Mouse (Mus musculus): ENCODE measurements around the gene Cfap97d2. TPM values are rescaled to one million over a fixed set of nuclear protein-coding genes. Genes with fewer than 3 reads are reported as not detected.
A peak's percentile ranks its signal among the peaks of the same experiment; 100 is the strongest.

Cfap97d2 gene
- 1.7 and 2.3 TPM in 2 replicates for polyA plus RNA-seq (2015; fragmentation: Nextera tagmentation; extraction: Ambion mirVana)

DNA sequence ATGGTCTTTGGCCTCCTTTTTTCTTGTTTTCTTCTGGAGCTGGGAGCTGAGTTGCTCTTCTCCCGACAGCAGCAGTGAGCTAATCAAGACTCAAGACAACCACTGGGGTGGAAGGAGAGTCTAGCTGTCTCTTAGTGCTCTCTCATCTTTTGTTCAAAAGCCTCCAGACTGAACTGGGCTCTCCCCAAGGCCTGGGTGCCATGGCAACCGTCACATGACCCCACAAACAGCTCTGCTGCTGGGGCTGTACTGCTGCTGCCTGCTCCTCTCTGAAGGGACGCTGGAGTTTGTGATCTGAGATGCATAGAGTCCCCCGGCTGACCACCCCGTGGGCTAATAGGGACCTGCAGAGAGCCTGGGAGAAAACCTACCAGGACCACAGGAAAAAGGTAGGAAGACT lies at the start of gene Cfap97d2:
TSS of gene Cfap97d2 (plus strand) at position 222 of the 400 bp plus-strand sequence.
- peaks cover 15% of the 10 kb centered on the region for H3K4me1 ChIP-seq
- peak within 1 kb of the TSS; percentile 39 for H3K4me2 ChIP-seq
- no peaks in the 10 kb centered on the region for H3K27me3 ChIP-seq (replicated peaks)
- H3K9ac ChIP-seq, result no peak within 1 kb of the TSS; the same call in 1 of the 2 replicates
- H3K4me3 ChIP-seq, result peak within 1 kb of the TSS; percentile 20
- H3K9me3 ChIP-seq, result no peaks in the 10 kb centered on the region
- H3K27ac ChIP-seq, result peak within 1 kb of the TSS; percentile 72
- ATAC-seq (replicated peaks), result peak; percentile 100
- 0% methylated on average over 5 of the region's 5 CpGs for WGBS
- no peaks in the 10 kb centered on the region for H3K36me3 ChIP-seq (replicated peaks)

DNA sequence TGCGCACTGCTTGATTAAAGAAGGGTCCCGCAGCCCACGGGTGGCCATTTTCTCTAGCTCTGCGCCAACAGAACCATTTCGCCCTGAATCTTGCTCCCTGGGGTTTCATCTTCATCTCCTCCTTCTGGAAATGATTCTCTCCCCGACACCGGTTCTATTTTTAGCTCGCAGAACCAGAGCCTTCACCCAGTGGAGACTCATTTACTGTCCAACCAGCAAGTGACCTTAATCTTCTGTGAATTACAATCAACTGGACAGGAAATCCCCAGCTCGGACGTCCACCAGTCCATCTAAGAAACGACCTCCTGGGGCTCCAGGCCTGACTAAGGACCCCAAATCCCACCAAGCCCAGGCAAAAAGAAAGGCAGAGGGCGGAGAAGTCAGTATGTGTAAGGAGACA lies 48.2 kb upstream of the Cfap97d2 start:
- Histone ChIP-seq H3K4me2 (no peak overlapping the region), H3K9ac (no peak overlapping the region), H3K27me3 (replicated peaks) (no peaks in the 10 kb centered on the region), H3K9me3 (no peaks in the 10 kb centered on the region), H3K4me1 (no peaks in the 10 kb centered on the region), H3K4me3 (no peak overlapping the region), H3K27ac (no peak overlapping the region), H3K36me3 (replicated peaks) (no peaks in the 10 kb centered on the region)
- 71% methylated on average over 12 of the region's 12 CpGs for WGBS
- no peak for ATAC-seq (replicated peaks)

DNA sequence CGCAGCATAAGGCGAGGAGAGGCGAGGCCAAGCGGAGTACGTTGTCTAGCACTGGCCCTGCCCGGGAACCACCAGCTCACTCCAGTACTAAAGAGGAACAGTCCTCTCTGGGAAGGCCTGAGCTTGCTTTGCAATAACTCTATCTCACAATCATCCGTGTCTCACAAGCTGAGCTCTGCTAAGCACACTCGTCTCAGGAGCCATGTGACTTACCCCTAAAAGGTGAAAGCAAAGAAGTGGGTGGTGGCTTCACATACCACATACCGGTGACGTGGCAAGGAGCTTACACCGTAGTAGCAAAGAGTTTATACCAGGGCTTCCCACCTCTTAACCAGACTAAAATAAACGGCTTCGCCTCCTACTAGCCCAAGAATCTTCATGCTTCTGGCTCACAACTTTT lies 45.4 kb upstream of the Cfap97d2 start:
- WGBS, result 92% methylated on average over 13 of the region's 13 CpGs
- Histone ChIP-seq H3K9me3 (no peaks in the 10 kb centered on the region), H3K9ac (no peak overlapping the region), H3K4me3 (no peak overlapping the region), H3K36me3 (replicated peaks) (no peaks in the 10 kb centered on the region), H3K27me3 (replicated peaks) (no peaks in the 10 kb centered on the region), H3K4me1 (no peaks in the 10 kb centered on the region), H3K27ac (no peak overlapping the region), H3K4me2 (no peak overlapping the region)
- no peak for ATAC-seq (replicated peaks)

DNA sequence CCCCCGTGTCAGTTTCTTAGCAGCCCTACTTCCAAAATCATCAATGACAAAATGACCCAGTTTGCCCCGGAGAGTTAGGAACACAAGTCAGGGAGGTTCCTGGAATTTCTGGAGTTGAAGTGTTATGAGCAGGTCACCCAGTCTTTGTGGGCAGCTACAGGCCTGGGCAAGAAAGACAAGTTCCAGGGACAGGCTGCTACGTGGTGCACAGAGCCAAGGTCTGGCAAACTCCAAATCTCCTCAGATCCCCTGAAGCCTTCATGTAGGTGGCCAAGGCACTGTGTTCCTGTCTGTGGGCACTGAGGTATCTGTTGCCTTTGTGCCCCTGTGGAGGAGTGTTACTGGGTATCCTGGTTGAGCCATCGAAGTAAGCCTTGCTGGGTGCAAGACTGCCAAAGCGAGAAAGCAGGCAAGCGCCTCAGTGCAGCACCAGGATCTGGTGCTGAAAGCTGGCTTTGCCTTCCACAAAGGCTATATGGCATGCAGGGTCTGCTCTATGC lies 40.9 kb upstream of the Cfap97d2 start:
- Histone ChIP-seq H3K4me3 (no peak overlapping the region), H3K27ac (no peak overlapping the region), H3K4me2 (no peak overlapping the region), H3K36me3 (replicated peaks) (no peaks in the 10 kb centered on the region), H3K27me3 (replicated peaks) (no peaks in the 10 kb centered on the region), H3K9ac (no peak overlapping the region), H3K9me3 (no peaks in the 10 kb centered on the region), H3K4me1 (no peaks in the 10 kb centered on the region)
- no peak for ATAC-seq (replicated peaks)
- 88% methylated on average over 6 of the region's 6 CpGs for WGBS

DNA sequence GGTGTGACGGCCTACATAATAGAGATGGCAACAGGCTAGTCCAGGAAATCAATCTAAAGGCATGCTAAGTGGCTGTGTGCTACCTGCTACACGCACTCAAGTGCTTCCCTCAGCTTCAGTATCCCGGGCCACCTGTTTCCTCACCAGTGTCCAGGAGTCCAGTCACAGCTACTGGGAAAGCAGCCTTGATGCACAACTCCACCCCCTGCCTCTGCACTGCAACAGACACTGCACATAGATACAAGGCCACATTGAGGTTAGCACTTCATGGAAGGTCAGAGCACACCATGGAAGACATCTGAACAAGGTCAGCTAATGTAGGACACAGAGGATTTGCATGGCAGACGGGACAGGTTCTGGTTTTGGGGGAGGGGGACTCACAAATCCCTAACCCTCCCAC lies 40.2 kb upstream of the Cfap97d2 start:
- Histone ChIP-seq H3K36me3 (replicated peaks) (no peaks in the 10 kb centered on the region), H3K9me3 (no peaks in the 10 kb centered on the region), H3K4me1 (no peaks in the 10 kb centered on the region), H3K4me2 (no peak overlapping the region), H3K4me3 (no peak overlapping the region), H3K9ac (no peak overlapping the region), H3K27me3 (replicated peaks) (no peaks in the 10 kb centered on the region), H3K27ac (no peak overlapping the region)
- 81% methylated on average over 4 of the region's 4 CpGs for WGBS
- ATAC-seq (replicated peaks), result no peak

DNA sequence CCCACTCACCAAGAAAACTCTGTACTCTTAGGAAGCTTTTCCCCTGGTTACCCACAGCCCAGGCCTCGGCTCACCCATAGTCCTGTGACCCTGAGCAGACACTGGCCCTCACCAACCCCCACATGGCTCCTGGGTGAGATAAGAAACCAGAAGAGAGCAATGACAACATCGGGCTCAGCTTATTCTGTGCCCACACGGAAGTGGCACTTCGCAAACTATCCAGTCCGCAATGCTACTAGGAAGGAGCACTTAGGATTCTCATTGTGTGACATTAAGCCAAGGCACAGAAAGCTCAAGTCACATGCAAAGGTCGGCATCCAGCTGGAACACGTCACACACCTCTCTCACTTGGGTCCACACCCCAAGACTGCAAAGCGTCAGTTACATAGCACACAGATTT lies 39.7 kb upstream of the Cfap97d2 start:
- Histone ChIP-seq H3K4me1 (no peaks in the 10 kb centered on the region), H3K9me3 (no peaks in the 10 kb centered on the region), H3K27me3 (replicated peaks) (no peaks in the 10 kb centered on the region), H3K27ac (no peak overlapping the region), H3K9ac (no peak overlapping the region), H3K4me3 (no peak overlapping the region), H3K4me2 (no peak overlapping the region), H3K36me3 (replicated peaks) (no peaks in the 10 kb centered on the region)
- ATAC-seq (replicated peaks), result no peak
- 88% methylated on average over 8 of the region's 8 CpGs for WGBS

DNA sequence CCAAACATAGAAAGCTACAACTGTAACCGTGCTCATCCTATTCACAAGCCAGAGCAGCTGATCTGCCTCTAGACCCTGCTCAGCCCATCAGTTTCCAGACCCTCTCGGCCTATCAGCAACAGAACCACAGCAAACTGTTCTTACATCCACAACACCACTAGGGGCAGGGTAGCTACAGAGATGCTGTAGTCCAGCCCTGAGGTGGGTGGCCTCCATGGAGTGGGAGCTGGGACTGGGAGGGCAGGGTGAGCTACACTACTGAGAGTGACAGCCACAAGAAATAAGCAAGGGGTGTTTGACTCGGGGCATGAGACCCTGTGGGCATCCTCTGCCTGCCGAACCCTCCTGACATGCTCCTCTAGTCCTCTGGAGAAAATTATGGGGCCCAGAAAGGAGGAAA lies 37.8 kb upstream of the Cfap97d2 start:
- Histone ChIP-seq H3K9me3 (no peaks in the 10 kb centered on the region), H3K4me3 (no peak overlapping the region), H3K9ac (no peak overlapping the region), H3K27me3 (replicated peaks) (no peaks in the 10 kb centered on the region), H3K4me2 (no peak overlapping the region), H3K36me3 (replicated peaks) (no peaks in the 10 kb centered on the region), H3K27ac (no peak overlapping the region), H3K4me1 (0 out of 2 replicates have a peak, but pooled peaks cover under 1% of the 10 kb centered on the region)
- 78% methylated on average over 4 of the region's 4 CpGs for WGBS
- ATAC-seq (replicated peaks), result no peak

DNA sequence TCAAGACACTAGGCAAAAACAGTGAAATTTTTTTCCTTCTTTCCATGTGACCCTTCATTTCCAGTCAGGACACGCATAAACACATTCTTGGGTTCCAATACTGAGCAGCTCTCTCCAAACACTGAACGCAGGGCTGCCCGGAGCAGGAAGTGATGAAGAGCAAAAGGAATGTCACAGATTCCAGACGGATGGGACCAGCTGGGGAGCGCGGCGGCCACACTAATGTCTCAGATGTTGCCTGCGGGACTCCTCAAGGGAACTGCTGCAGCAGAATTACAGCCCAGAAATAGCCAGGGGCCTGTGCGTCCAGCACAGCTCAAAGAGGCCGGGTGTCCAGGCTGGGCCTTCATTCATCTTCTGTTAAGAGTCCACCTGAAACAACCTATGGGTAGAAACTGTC lies 37.3 kb upstream of the Cfap97d2 start:
- Histone ChIP-seq H3K27me3 (replicated peaks) (no peaks in the 10 kb centered on the region), H3K4me2 (no peak overlapping the region), H3K9ac (no peak overlapping the region), H3K4me1 (peaks cover 5% of the 10 kb centered on the region; the same call in 1 of the 2 replicates), H3K27ac (no peak overlapping the region), H3K4me3 (no peak overlapping the region), H3K36me3 (replicated peaks) (no peaks in the 10 kb centered on the region), H3K9me3 (no peaks in the 10 kb centered on the region)
- no peak for ATAC-seq (replicated peaks)
- WGBS, result 89% methylated on average over 10 of the region's 10 CpGs

DNA sequence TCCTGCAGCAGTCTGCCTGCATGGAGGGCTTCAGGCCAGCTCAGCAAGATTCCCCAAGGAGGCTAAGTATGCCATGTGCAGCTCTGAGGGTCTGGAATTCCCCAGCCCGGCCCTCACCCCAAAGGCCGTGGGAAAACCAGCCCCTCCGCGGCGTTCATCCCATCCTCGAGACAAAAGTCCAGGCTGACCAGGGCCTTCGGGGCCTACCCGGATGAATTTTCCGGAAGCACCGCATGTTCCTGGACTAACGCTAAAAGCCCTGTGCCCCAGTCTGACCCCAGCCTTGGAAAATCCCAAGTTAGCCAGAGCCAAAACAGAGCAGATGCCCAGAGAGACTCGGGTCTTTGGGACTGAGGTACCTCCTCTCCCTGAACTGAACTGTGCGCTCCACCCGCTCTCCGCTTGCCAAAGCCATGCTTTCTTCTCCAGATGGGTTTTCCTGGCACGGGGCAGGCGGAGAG lies 35.6 kb upstream of the Cfap97d2 start:
- H3K9ac ChIP-seq, result no peak overlapping the region
- H3K27me3 ChIP-seq (replicated peaks), result no peaks in the 10 kb centered on the region
- no peak overlapping the region for H3K4me2 ChIP-seq
- H3K4me1 ChIP-seq, result peaks cover 22% of the 10 kb centered on the region
- no peak overlapping the region for H3K27ac ChIP-seq
- no peaks in the 10 kb centered on the region for H3K36me3 ChIP-seq (replicated peaks)
- ATAC-seq (replicated peaks), result no peak
- 88% methylated on average over 17 of the region's 17 CpGs for WGBS
- no peak overlapping the region for H3K4me3 ChIP-seq
- no peaks in the 10 kb centered on the region for H3K9me3 ChIP-seq

DNA sequence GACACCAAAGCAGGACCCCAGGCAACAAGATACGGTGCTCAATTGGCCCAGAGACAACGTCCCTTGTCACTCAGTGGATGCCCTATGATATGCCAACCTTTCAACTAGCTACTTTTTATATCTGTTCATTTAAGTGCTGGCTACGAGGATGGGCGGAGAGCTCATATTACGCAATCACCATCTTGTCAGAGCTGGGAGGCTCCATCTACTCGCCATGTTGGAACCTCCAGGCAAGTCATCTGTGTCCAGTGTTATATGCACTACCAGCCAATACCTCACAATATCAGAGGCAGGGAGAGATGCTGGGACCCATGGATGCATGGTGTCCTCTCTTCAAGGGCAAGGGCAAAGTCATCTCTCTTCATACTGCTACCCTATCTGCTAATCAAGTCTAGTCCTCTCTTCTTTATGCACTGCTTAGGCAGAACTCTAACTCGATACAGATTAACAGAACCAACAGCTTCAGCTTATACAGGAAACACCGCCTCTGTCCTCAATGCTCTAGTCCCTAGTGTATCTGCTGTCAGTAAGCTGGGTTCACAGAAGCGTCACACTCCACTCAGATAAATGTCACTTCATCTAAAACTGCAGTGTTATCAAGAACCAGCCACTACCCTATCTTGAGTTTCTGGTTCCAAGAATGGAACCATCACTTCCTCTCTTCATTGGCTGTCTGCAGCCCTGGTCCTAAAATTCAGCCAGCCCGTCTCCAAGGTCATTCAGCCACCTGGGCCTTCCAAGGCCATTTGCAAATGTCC lies 34.3 kb upstream of the Cfap97d2 start:
- Histone ChIP-seq H3K36me3 (replicated peaks) (no peaks in the 10 kb centered on the region), H3K4me3 (no peak overlapping the region), H3K9me3 (no peaks in the 10 kb centered on the region), H3K27ac (no peak overlapping the region), H3K9ac (no peak overlapping the region), H3K27me3 (replicated peaks) (no peaks in the 10 kb centered on the region), H3K4me2 (no peak overlapping the region), H3K4me1 (peaks cover 33% of the 10 kb centered on the region)
- WGBS, result 94% methylated on average over 10 of the region's 10 CpGs
- ATAC-seq (replicated peaks), result no peak

DNA sequence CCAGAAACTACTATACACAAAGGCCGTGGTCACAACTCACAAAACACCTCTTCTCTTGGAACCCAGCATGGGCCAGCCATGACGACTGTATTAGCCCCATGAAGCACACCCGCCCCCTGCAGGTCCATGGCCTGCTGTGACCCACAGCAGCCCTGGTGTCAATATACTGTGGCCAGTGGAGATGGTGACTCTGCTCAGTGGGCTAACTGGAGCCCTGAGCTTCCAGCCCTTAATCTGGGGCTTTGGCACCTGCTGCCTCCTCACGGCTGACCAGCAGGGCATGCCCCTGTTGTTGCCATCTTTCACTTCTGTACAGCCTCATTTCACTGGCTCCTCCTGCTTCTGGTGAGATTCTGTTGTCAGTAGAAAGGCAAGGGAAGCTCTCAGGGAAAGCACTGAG lies 32.5 kb upstream of the Cfap97d2 start:
- Histone ChIP-seq H3K27ac (no peak overlapping the region), H3K9me3 (no peaks in the 10 kb centered on the region), H3K4me2 (no peak overlapping the region), H3K27me3 (replicated peaks) (no peaks in the 10 kb centered on the region), H3K4me1 (peaks cover 38% of the 10 kb centered on the region), H3K36me3 (replicated peaks) (no peaks in the 10 kb centered on the region), H3K4me3 (no peak overlapping the region), H3K9ac (no peak overlapping the region)
- WGBS, result 66% methylated on average over 4 of the region's 4 CpGs
- no peak for ATAC-seq (replicated peaks)

DNA sequence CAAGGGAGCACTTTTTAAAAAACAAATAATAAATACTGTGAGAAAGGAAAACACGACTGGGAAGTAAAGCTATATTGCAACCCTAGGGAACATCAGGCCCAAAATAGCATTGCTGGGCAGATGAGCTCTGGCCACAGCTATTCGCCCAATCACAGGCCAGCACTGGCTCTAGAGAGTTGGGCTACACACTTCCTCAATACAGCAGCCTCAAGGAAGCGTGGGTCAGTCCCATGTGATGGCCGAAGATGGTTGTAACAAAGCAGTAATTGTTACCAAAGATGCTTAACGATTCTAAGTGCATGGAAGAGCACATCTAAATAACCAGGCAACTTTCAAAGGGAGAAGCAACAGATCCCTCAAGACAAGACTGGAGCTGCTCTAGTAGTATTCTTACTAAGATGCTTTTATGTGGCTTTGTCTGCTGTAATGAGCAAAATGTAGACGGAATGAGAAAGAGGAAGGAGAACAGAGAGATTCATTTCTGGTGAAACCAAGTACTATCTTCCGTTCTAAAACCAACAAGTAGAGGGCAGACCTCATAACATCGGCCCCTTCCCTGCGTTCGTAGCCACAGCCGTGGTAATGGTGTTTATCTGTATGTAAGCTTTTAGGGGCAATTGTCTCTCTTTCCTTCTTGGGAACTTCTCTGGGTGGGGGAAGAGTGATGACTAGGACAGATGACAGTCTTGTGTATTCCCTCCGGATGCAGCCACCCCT lies 31.2 kb upstream of the Cfap97d2 start:
- H3K27me3 ChIP-seq (replicated peaks), result no peaks in the 10 kb centered on the region
- H3K9me3 ChIP-seq, result no peaks in the 10 kb centered on the region
- H3K27ac ChIP-seq, result no peak overlapping the region
- no peak for ATAC-seq (replicated peaks)
- no peak overlapping the region for H3K9ac ChIP-seq
- peaks cover 39% of the 10 kb centered on the region for H3K4me1 ChIP-seq
- 65% methylated on average over 12 of the region's 12 CpGs for WGBS
- no peaks in the 10 kb centered on the region for H3K36me3 ChIP-seq (replicated peaks)
- 0 out of 2 replicates have a peak overlapping the region, but pooled peaks have one; percentile 69 for H3K4me3 ChIP-seq
- peak overlapping the region; percentile 78 for H3K4me2 ChIP-seq
